Comparison of ENCODE assay signal across 8 mouse cellular contexts in the genomic region with DNA sequence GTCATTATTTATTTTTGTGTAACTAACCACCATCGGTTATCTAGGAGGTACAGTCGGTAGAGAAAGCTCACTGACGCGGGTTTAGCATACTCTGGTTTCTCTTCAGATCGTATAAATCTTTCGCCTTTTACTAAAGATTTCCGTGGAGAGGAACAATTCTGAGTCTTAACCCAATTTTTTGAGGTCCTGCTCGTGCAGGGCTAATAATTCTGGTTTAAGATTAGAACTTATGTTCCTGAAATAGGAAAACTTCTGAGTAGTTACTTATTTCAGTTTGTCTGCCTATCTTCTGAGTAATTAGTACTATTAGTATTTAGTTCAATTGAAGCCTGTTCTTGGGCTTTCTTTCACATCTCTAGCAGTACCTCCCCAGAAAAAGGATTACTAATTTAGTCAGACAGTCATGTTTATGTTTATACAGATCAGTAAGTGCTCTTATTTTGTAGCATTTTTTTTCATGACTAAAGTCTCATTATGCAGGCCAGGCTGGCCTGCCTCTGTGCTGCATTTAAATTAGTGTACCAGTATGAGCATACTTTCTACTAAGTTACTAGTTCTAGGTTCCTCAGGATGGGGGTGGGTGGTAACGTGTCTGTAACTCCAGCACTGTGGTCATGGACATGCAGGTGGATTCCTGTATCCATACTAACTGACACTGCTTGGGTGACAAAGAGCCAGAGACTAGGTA. TPM values are rescaled to one million over a fixed set of nuclear protein-coding genes. Genes with fewer than 3 reads are reported as not detected.
DNase-seq lines count a peak whose midpoint lies in the region; ATAC-seq and TF ChIP-seq lines count a peak whose summit lies in the region.

No protein-coding gene starts in this region.

- H3K4me3 ChIP-seq in cerebellum, adult 2 months (replicated peaks; ENCODE audit: insufficient read depth, low read depth, low read length): peak overlapping the region; percentile 38
- peak overlapping the region; percentile 23 for H3K4me3 ChIP-seq in hindbrain, embryonic 12.5 days

- H3K36me3 ChIP-seq in hindbrain, embryonic 12.5 days: no peaks in the 10 kb centered on the region
- no peaks in the 10 kb centered on the region for H3K36me3 ChIP-seq in splenic B cell, adult 2 months (ENCODE audit: control insufficient read depth, insufficient read depth, low read length, poor library complexity, severe bottlenecking)

- no peaks in the 10 kb centered on the region for H3K27me3 ChIP-seq in cerebellum, adult 2 months (ENCODE audit: control insufficient read depth, insufficient read depth, low read length)
- no peaks in the 10 kb centered on the region for H3K27me3 ChIP-seq in hindbrain, embryonic 12.5 days
- no peaks in the 10 kb centered on the region for H3K27me3 ChIP-seq in splenic B cell, adult 2 months (ENCODE audit: control insufficient read depth, insufficient read depth, low read length, poor library complexity, severe bottlenecking)

- peak; percentile 76 for ATAC-seq in erythroid progenitor cell, adult 5-6 weeks (replicated peaks; ENCODE audit: low FRiP score, poor library complexity, severe bottlenecking)
- ATAC-seq in hindbrain, embryonic 12.5 days (ENCODE audit: low FRiP score): peak; percentile 87

- WGBS in cerebellum, adult 2 months: 6% methylated on average over 9 of the region's 9 CpGs
- WGBS in hindbrain, embryonic 12.5 days: under 1% methylated on average over 9 of the region's 9 CpGs

- peak overlapping the region; percentile 37 for H3K4me2 ChIP-seq in hindbrain, embryonic 12.5 days (replicated peaks)

- TF ChIP-seq CTCF in cerebellum, adult 2 months (IDR thresholded peaks at IDR 0.05; ENCODE audit: borderline replicate concordance, insufficient read depth, low read depth, low read length): no peak

- H3K9ac ChIP-seq in hindbrain, embryonic 12.5 days: peak overlapping the region; percentile 55

- DNase-seq in cerebellum, adult 2 months: peak in 1 of 2 experiments; percentile 23
- DNase-seq in cerebellum, adult 9-10 months: no peak
- DNase-seq in WW6 (ENCODE audit: low read depth, low spot score): peak; percentile 57
- DNase-seq in layer of hippocampus, postnatal 10 days (ENCODE audit: low spot score in 2 of 2): peak; percentile 27 to 36
- peak; percentile 88 for DNase-seq in mesoderm, embryonic 11.5 days (ENCODE audit: low read depth, low spot score)
- DNase-seq in splenic B cell, adult 2 months (ENCODE audit: low read depth, low spot score): peak; percentile 82

- H3K27ac ChIP-seq in cerebellum, adult 2 months (ENCODE audit: insufficient read depth, low read length): peak overlapping the region; percentile 40; the same call in 1 of the 2 replicates
- H3K27ac ChIP-seq in hindbrain, embryonic 12.5 days: peak overlapping the region; percentile 79

- no peaks in the 10 kb centered on the region for H3K4me1 ChIP-seq in cerebellum, adult 2 months (ENCODE audit: control insufficient read depth, insufficient read depth, low read length)
- H3K4me1 ChIP-seq in hindbrain, embryonic 12.5 days: 0 out of 2 replicates have a peak, but pooled peaks cover 2% of the 10 kb centered on the region

- no peaks in the 10 kb centered on the region for H3K9me3 ChIP-seq in hindbrain, embryonic 12.5 days (replicated peaks)

- peak; percentile 29; the same call in 1 of the 2 replicates for TF ChIP-seq POLR2A in cerebellum, adult 2 months (IDR thresholded peaks at IDR 0.05; ENCODE audit: borderline replicate concordance, insufficient read depth, low read length)

RNA-seq across cellular contexts. Expression of gene Kif2c, which starts 7.6 kb away (rescaled TPM):
- 0.05 and 0.16 TPM in 2 replicates for polyA plus RNA-seq in cerebellum, adult 2 months (2012; rRNA removed)
- total RNA-seq in erythroid progenitor cell, adult 5-6 weeks (2015; ENCODE audit: low replicate concordance): 67.8 and 92.6 TPM in 2 replicates
- 69.3 and 112 TPM in 2 replicates for total RNA-seq in erythroid progenitor cell, adult 5-6 weeks (2017; ENCODE audit: low replicate concordance)
- 55.6 and 56.4 TPM in 2 replicates for polyA plus RNA-seq in hindbrain, embryonic 12.5 days (2016; fragmentation: Nextera tagmentation; extraction: Ambion mirVana)
- 1 to 10 TPM; 2.5 to 2.8 TPM for total RNA-seq in layer of hippocampus, postnatal 10 days (2021)

RNA-seq across cellular contexts. Expression of gene Rps8, which starts 34.0 kb away (rescaled TPM):
- polyA plus RNA-seq in cerebellum, adult 2 months (2012; rRNA removed): 458 and 507 TPM in 2 replicates
- total RNA-seq in erythroid progenitor cell, adult 5-6 weeks (2015; ENCODE audit: low replicate concordance): 1,437 and 1,602 TPM in 2 replicates
- total RNA-seq in erythroid progenitor cell, adult 5-6 weeks (2017; ENCODE audit: low replicate concordance): 328 and 447 TPM in 2 replicates
- polyA plus RNA-seq in hindbrain, embryonic 12.5 days (2016; fragmentation: Nextera tagmentation; extraction: Ambion mirVana): 588 and 618 TPM in 2 replicates
- total RNA-seq in layer of hippocampus, postnatal 10 days (2021): 100 to 1,000 TPM; 556 to 596 TPM

RNA-seq across cellular contexts. Expression of gene Plk3, which starts 56.2 kb away (rescaled TPM):
- polyA plus RNA-seq in cerebellum, adult 2 months (2012; rRNA removed): 11.2 and 13.6 TPM in 2 replicates
- not detected in 2 replicates for total RNA-seq in erythroid progenitor cell, adult 5-6 weeks (2015; ENCODE audit: low replicate concordance)
- 0.51 and 0.61 TPM in 2 replicates for total RNA-seq in erythroid progenitor cell, adult 5-6 weeks (2017; ENCODE audit: low replicate concordance)
- polyA plus RNA-seq in hindbrain, embryonic 12.5 days (2016; fragmentation: Nextera tagmentation; extraction: Ambion mirVana): 26.4 and 29.6 TPM in 2 replicates
- 10 to 100 TPM; 16.3 to 16.9 TPM for total RNA-seq in layer of hippocampus, postnatal 10 days (2021)

Comparison
In these comparisons a context has a peak if more than half of its experiments do, and no peak if none do; other contexts are left out.
1. RNA of gene Kif2c, which starts 7.6 kb away (total RNA-seq): 67.8 to 112 TPM in erythroid progenitor cell, adult 5-6 weeks; 2.5 to 2.8 TPM in layer of hippocampus, postnatal 10 days; every median in the first group is over 10 times any median in the second.
2. RNA of gene Plk3, which starts 56.2 kb away (total RNA-seq): 16.3 to 16.9 TPM in layer of hippocampus, postnatal 10 days; 0.51 to 0.61 TPM in erythroid progenitor cell, adult 5-6 weeks; every median in the first group is over 10 times any median in the second.